Mouse (Mus musculus): ENCODE measurements at regions not wholly inside any gene's neighbourhood (a gene's known extent, or its start where the extent isn't known, plus 50 kb on each side); places are given as distances from the start of the nearest gene placed in this dataset.

DNA sequence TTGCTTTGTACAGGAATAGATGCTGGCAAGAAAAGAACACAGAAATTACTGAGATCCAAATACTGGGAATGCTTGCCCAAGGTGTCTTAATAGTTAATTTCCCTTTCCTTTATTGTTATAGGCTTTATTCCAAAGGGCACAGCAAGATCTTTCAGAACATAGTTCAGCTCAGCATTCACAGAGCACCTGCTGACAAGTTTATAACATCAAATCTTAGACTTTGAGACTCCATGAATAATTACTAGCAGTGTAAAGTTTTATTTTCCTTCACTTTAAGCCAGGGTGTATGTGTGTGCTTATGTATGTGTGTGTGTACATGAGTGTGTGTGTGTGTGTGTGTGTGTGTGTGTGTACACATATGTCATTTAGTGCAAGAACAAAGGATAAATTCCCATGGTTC lies 999.8 kb upstream of the Crim1 start:
- ATAC-seq (ENCODE audit: insufficient number of reproducible peaks, low FRiP score, low TSS enrichment, low read depth) (peak; percentile 47; the same call in 1 of the 2 replicates), DNase-seq (ENCODE audit: low spot score) (no peak)
- Histone ChIP-seq H3K9ac (ENCODE audit: low read length) (no peak overlapping the region), H3K9me3 (ENCODE audit: control insufficient read depth, low read length) (no peaks in the 10 kb centered on the region), H3K27me3 (ENCODE audit: control insufficient read depth, insufficient read depth, low read length) (no peaks in the 10 kb centered on the region), H3K4me1 (ENCODE audit: control insufficient read depth, insufficient read depth, low read length) (no peaks in the 10 kb centered on the region), H3K4me2 (ENCODE audit: low read depth, severe bottlenecking) (no peak overlapping the region), H3K36me3 (ENCODE audit: control insufficient read depth, insufficient read depth, low read length) (no peaks in the 10 kb centered on the region), H3K27ac (replicated peaks; ENCODE audit: low read depth, low read length) (no peak overlapping the region), H3K4me3 (ENCODE audit: low read depth, low read length) (no peak overlapping the region)

DNA sequence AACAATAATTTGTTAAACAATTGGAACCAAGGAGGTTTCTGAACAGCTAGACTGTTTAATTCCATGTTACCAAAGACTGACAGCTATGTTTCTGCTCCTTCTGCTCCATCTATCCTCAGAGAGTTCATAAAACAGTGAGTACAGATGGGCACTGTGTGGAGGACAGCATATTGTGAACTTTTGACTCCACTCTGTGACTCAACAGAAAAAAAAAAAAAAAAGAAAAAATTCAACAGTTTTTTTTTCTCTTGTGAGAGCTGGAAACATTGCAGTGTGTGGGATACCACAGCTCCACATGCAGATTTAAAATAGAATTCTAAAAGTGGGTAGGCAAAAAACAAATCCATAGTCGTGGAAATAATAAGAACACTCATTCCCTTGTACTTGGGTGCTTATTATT lies 999.4 kb upstream of the Crim1 start:
- H3K27ac ChIP-seq (replicated peaks; ENCODE audit: low read depth, low read length): no peak overlapping the region
- no peak for ATAC-seq (ENCODE audit: insufficient number of reproducible peaks, low FRiP score, low TSS enrichment, low read depth)
- H3K27me3 ChIP-seq (ENCODE audit: control insufficient read depth, insufficient read depth, low read length): no peaks in the 10 kb centered on the region
- no peaks in the 10 kb centered on the region for H3K4me1 ChIP-seq (ENCODE audit: control insufficient read depth, insufficient read depth, low read length)
- no peaks in the 10 kb centered on the region for H3K36me3 ChIP-seq (ENCODE audit: control insufficient read depth, insufficient read depth, low read length)
- WGBS: 75% methylated on average over 1 of the region's 1 CpGs
- H3K9ac ChIP-seq (ENCODE audit: low read length): no peak overlapping the region
- no peaks in the 10 kb centered on the region for H3K9me3 ChIP-seq (ENCODE audit: control insufficient read depth, low read length)
- H3K4me2 ChIP-seq (ENCODE audit: low read depth, severe bottlenecking): no peak overlapping the region
- no peak overlapping the region for H3K4me3 ChIP-seq (ENCODE audit: low read depth, low read length)
- no peak for DNase-seq (ENCODE audit: low spot score)

DNA sequence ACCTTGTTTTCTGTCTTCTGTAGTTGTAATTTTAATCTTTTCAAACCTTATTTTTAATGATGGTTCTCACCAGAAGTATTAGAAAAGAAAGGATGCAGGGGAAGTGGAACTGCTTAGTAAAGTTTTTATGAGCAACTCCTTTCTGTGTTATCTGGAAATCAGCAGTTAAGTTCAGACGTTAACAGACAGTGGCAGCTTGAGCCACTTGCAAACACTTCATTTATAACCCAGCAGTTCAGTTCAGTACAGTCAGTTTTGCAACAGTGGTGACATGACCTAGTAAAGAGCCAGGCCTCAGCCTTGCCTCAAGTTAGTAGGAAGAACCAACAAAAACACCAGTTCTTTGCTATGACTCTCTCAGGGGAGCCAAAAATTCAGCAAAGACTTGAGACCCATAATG lies 989.1 kb upstream of the Crim1 start:
- H3K9ac ChIP-seq (ENCODE audit: low read length): no peak overlapping the region
- ATAC-seq (ENCODE audit: insufficient number of reproducible peaks, low FRiP score, low TSS enrichment, low read depth) (no peak), DNase-seq (ENCODE audit: low spot score) (no peak)
- no peaks in the 10 kb centered on the region for H3K36me3 ChIP-seq (ENCODE audit: control insufficient read depth, insufficient read depth, low read length)
- WGBS: 35% methylated on average over 1 of the region's 1 CpGs
- no peaks in the 10 kb centered on the region for H3K4me1 ChIP-seq (ENCODE audit: control insufficient read depth, insufficient read depth, low read length)
- no peak overlapping the region for H3K4me2 ChIP-seq (ENCODE audit: low read depth, severe bottlenecking)
- no peaks in the 10 kb centered on the region for H3K27me3 ChIP-seq (ENCODE audit: control insufficient read depth, insufficient read depth, low read length)
- H3K9me3 ChIP-seq (ENCODE audit: control insufficient read depth, low read length): no peaks in the 10 kb centered on the region
- no peak overlapping the region for H3K27ac ChIP-seq (replicated peaks; ENCODE audit: low read depth, low read length)
- H3K4me3 ChIP-seq (ENCODE audit: low read depth, low read length): no peak overlapping the region

DNA sequence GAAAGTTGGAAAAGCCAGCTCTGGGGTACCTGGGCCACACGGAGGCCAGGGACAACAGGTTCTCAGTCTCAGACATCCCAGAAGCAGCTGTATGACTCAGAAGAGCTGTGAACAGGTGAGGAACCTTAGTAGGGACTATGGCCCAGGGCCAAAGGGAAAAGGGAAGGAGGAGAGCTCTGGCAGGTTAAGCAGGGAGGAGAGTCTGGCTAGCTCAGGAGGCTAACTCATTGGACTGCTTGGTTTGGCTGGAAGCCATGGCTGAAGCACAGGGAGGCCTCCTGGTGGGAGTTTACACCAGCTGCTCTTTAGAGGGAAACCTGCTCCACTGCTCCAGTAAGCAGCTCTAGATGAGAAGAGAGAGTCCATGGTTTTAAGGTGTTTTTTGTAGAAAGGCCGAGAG lies 955.0 kb upstream of the Crim1 start:
- no peaks in the 10 kb centered on the region for H3K27me3 ChIP-seq (ENCODE audit: control insufficient read depth, insufficient read depth, low read length)
- no peak overlapping the region for H3K4me2 ChIP-seq (ENCODE audit: low read depth, severe bottlenecking)
- no peak overlapping the region for H3K4me3 ChIP-seq (ENCODE audit: low read depth, low read length)
- no peak overlapping the region for H3K9ac ChIP-seq (ENCODE audit: low read length)
- H3K4me1 ChIP-seq (ENCODE audit: control insufficient read depth, insufficient read depth, low read length): no peaks in the 10 kb centered on the region
- DNase-seq (ENCODE audit: low spot score) (no peak), ATAC-seq (ENCODE audit: insufficient number of reproducible peaks, low FRiP score, low TSS enrichment, low read depth) (no peak)
- WGBS: 83% methylated on average over 2 of the region's 2 CpGs
- H3K9me3 ChIP-seq (ENCODE audit: control insufficient read depth, low read length): no peaks in the 10 kb centered on the region
- H3K36me3 ChIP-seq (ENCODE audit: control insufficient read depth, insufficient read depth, low read length): no peaks in the 10 kb centered on the region
- H3K27ac ChIP-seq (replicated peaks; ENCODE audit: low read depth, low read length): no peak overlapping the region

Measured in limb, embryonic 11.5 days (tissue).